Mouse (Mus musculus) heart, embryonic 14.5 days (tissue): Measurements from ENCODE around the gene Col2a1. TPM values are rescaled to one million over a fixed set of nuclear protein-coding genes. Genes with fewer than 3 reads are reported as not detected.

ENCODE experiments used
- ATAC-seq: fragments of 200-750 bp; cut with Nextera tagmentation; 2 replicates; pipeline ENCODE4 v1.8.0; 2017; ENCODE audit warnings: low read depth, moderate TSS enrichment; ENCODE audit not compliant: insufficient number of reproducible peaks, insufficient read depth, low FRiP score
- H3K27ac ChIP-seq, 2 experiments: fragments of 200-500 bp in 1 of 2; fragments of 300-500 bp in 1 of 2; sonication (generic) in 1 of 2; replicated peaks in 1 of 2; 2 replicates each; pipeline ENCODE4 v1.5.1; 2012 to 2014; ENCODE audit warnings: low read depth in 2 of 2, low read length in 2 of 2, control low read depth in 1 of 2, mild to moderate bottlenecking in 1 of 2, mixed read lengths in 1 of 2; ENCODE audit not compliant: control insufficient read depth in 1 of 2, insufficient read depth in 1 of 2
- H3K27me3 ChIP-seq: fragments of 300-500 bp; sonication (generic); 2 replicates; pipeline ENCODE4 v1.6.1; 2014; ENCODE audit warnings: mild to moderate bottlenecking, low read length, control low read depth; ENCODE audit not compliant: control insufficient read depth, insufficient read depth
- H3K36me3 ChIP-seq: fragments of 300-500 bp; sonication (generic); 2 replicates; pipeline ENCODE4 v1.6.1; 2014; ENCODE audit warnings: mild to moderate bottlenecking, control low read depth, low read length, mixed read lengths; ENCODE audit not compliant: control insufficient read depth, insufficient read depth
- H3K4me1 ChIP-seq, 2 experiments: fragments of 200-500 bp in 1 of 2; fragments of 300-500 bp in 1 of 2; sonication (generic) in 1 of 2; 2 replicates each; pipeline ENCODE4 v1.6.1; 2012 to 2014; ENCODE audit warnings: low read length in 2 of 2, control low read depth in 1 of 2, mixed read lengths in 1 of 2; ENCODE audit not compliant: control insufficient read depth in 2 of 2, insufficient read depth in 2 of 2
- H3K4me2 ChIP-seq: fragments of 300-500 bp; sonication (generic); 2 replicates; pipeline ENCODE4 v1.6.1; 2014; ENCODE audit warnings: mild to moderate bottlenecking, low read length
- H3K4me3 ChIP-seq, 2 experiments: fragments of 200-500 bp in 1 of 2; fragments of 300-500 bp in 1 of 2; sonication (generic) in 1 of 2; 2 replicates each; pipeline ENCODE4 v1.5.1; 2012 to 2014; ENCODE audit warnings: low read length in 2 of 2, mild to moderate bottlenecking in 2 of 2, control low read depth in 1 of 2, low read depth in 1 of 2, moderate library complexity in 1 of 2; ENCODE audit not compliant: control insufficient read depth in 1 of 2, insufficient read depth in 1 of 2
- H3K9ac ChIP-seq: fragments of 300-500 bp; sonication (generic); 2 replicates; pipeline ENCODE4 v1.6.1; 2014; ENCODE audit warnings: mild to moderate bottlenecking, low read length
- H3K9me3 ChIP-seq: fragments of 300-500 bp; sonication (generic); 2 replicates; pipeline ENCODE4 v1.6.1; 2016; ENCODE audit warnings: low read length, control low read depth; ENCODE audit not compliant: control insufficient read depth
- WGBS: fragments of 180-500 bp; shearing (Covaris S2); extraction: QIAGEN DNeasy Blood & Tissue Kit; methylation state at CpG from one replicate; pipeline ENCODE4 v1.1.7; 2014; 5-methylcytosine and 5-hydroxymethylcytosine counted together
- polyA plus RNA-seq: library from polyadenylated mRNA; unstranded; fragments of >200 nt; fragmentation: Nextera tagmentation; extraction: Ambion mirVana; gene quantifications from 2 replicates; pipeline ENCODE4 v1.2.1, GENCODE M21; 2014

The Col2a1 gene
- polyA plus RNA-seq, 1 experiment from 2014 or later, result 13.3 TPM

GRCm38 (mm10) chr15:97992027-97992711, 12.3 kb downstream of the Col2a1 start:
- H3K9me3 ChIP-seq, result no peaks in the 10 kb centered on the region
- 51% methylated on average over 13 of the region's 13 CpGs for WGBS
- peak overlapping the region; percentile 65 for H3K9ac ChIP-seq
- H3K27me3 ChIP-seq, result no peaks in the 10 kb centered on the region
- H3K27ac ChIP-seq, result peak overlapping the region; percentile 42 to 69
- ATAC-seq, result no peak; the same call in 1 of the 2 replicates
- H3K4me2 ChIP-seq, result peak overlapping the region; percentile 65
- no peaks in the 10 kb centered on the region for H3K36me3 ChIP-seq
- no peak overlapping the region for H3K4me3 ChIP-seq
- H3K4me1 ChIP-seq, result peaks cover 18 to 21% of the 10 kb centered on the region in 2 experiments

GRCm38 (mm10) chr15:97991285-97991895, 13.1 kb downstream of the Col2a1 start:
- Histone ChIP-seq H3K27me3 (no peaks in the 10 kb centered on the region), H3K9me3 (no peaks in the 10 kb centered on the region), H3K4me2 (no peak overlapping the region), H3K4me3 (no peak overlapping the region), H3K4me1 (peaks cover 18 to 21% of the 10 kb centered on the region in 2 experiments), H3K36me3 (no peaks in the 10 kb centered on the region), H3K27ac (no peak overlapping the region), H3K9ac (no peak overlapping the region)
- no peak for ATAC-seq
- 52% methylated on average over 12 of the region's 12 CpGs for WGBS

- no peaks in the 10 kb centered on the region for H3K27me3 ChIP-seq
- no peaks in the 10 kb centered on the region for H3K36me3 ChIP-seq
- no peak overlapping the region for H3K4me3 ChIP-seq
- no peak overlapping the region for H3K9ac ChIP-seq
- no peaks in the 10 kb centered on the region for H3K9me3 ChIP-seq
- H3K27ac ChIP-seq, result no peak overlapping the region
- no peak for ATAC-seq
- peaks cover 18 to 21% of the 10 kb centered on the region in 2 experiments for H3K4me1 ChIP-seq
- 45% methylated on average over 4 of the region's 4 CpGs for WGBS
- no peak overlapping the region for H3K4me2 ChIP-seq
Measured at GRCm38 (mm10) chr15:97990721-97991120, 13.8 kb downstream of the Col2a1 start.

- Histone ChIP-seq H3K9me3 (no peaks in the 10 kb centered on the region), H3K4me1 (peaks cover 18 to 21% of the 10 kb centered on the region in 2 experiments), H3K9ac (peak overlapping the region; percentile 21; the same call in 1 of the 2 replicates), H3K27me3 (no peaks in the 10 kb centered on the region), H3K4me3 (no peak overlapping the region), H3K27ac (no peak overlapping the region), H3K4me2 (no peak overlapping the region), H3K36me3 (no peaks in the 10 kb centered on the region)
- WGBS, result 11% methylated on average over 6 of the region's 6 CpGs
- ATAC-seq, result no peak
Measured at GRCm38 (mm10) chr15:97990124-97990523, 14.4 kb downstream of the Col2a1 start.

- Histone ChIP-seq H3K36me3 (no peaks in the 10 kb centered on the region), H3K4me1 (peaks cover 18 to 21% of the 10 kb centered on the region in 2 experiments), H3K9ac (no peak overlapping the region), H3K9me3 (no peaks in the 10 kb centered on the region), H3K4me3 (no peak overlapping the region), H3K27me3 (no peaks in the 10 kb centered on the region), H3K4me2 (no peak overlapping the region), H3K27ac (no peak overlapping the region)
- no peak for ATAC-seq
- WGBS, result 82% methylated on average over 1 of the region's 1 CpGs
Measured at GRCm38 (mm10) chr15:97989544-97989943, 15.0 kb downstream of the Col2a1 start.

GRCm38 (mm10) chr15:97981560-97981959, 22.9 kb downstream of the Col2a1 start:
- Histone ChIP-seq H3K27ac (no peak overlapping the region), H3K4me2 (no peak overlapping the region), H3K9ac (no peak overlapping the region), H3K36me3 (no peaks in the 10 kb centered on the region), H3K27me3 (no peaks in the 10 kb centered on the region), H3K9me3 (0 out of 2 replicates have a peak, but pooled peaks cover 8% of the 10 kb centered on the region), H3K4me1 (0 out of 4 replicates have a peak, but pooled peaks cover 0 to 2% of the 10 kb centered on the region in 2 experiments), H3K4me3 (no peak overlapping the region)
- 76% methylated on average over 6 of the region's 6 CpGs for WGBS
- no peak for ATAC-seq

GRCm38 (mm10) chr15:97973248-97974005, 31.1 kb downstream of the Col2a1 start:
- Histone ChIP-seq H3K36me3 (no peaks in the 10 kb centered on the region), H3K9ac (peak overlapping the region; percentile 30; the same call in 1 of the 2 replicates), H3K4me2 (no peak overlapping the region), H3K4me1 (peaks cover 8 to 11% of the 10 kb centered on the region in 2 experiments), H3K9me3 (0 out of 2 replicates have a peak, but pooled peaks cover under 1% of the 10 kb centered on the region), H3K27me3 (no peaks in the 10 kb centered on the region), H3K27ac (peak overlapping the region in 1 of 2 experiments; percentile 51; a peak in 2 of 4 replicates), H3K4me3 (no peak overlapping the region)
- WGBS, result 41% methylated on average over 11 of the region's 11 CpGs
- no peak for ATAC-seq
